Mouse (Mus musculus): Measurements from ENCODE around the gene Rhpn2.

- TF ChIP-seq CTCF (IDR thresholded peaks at IDR 0.05; ENCODE audit: control insufficient read depth, insufficient read depth, insufficient read length) (no peak), MYOD1 (IDR thresholded peaks at IDR 0.05; ENCODE audit: control insufficient read depth, insufficient read length, low read depth) (no peak), USF1 (IDR thresholded peaks at IDR 0.05; ENCODE audit: low read depth) (no peak), MAX (IDR thresholded peaks at IDR 0.05) (no peak)
Observed at GRCm38 (mm10) chr7:35314156-35314555, 19.8 kb upstream of the Rhpn2 start.
